Mouse (Mus musculus): ENCODE data around the gene Ddx31. TPM values are rescaled to one million over a fixed set of nuclear protein-coding genes. Genes with fewer than 3 reads are reported as not detected.

Ddx31 gene
- polyA plus RNA-seq, 1 experiment from 2014 or later, result 4.2 TPM

DNA sequence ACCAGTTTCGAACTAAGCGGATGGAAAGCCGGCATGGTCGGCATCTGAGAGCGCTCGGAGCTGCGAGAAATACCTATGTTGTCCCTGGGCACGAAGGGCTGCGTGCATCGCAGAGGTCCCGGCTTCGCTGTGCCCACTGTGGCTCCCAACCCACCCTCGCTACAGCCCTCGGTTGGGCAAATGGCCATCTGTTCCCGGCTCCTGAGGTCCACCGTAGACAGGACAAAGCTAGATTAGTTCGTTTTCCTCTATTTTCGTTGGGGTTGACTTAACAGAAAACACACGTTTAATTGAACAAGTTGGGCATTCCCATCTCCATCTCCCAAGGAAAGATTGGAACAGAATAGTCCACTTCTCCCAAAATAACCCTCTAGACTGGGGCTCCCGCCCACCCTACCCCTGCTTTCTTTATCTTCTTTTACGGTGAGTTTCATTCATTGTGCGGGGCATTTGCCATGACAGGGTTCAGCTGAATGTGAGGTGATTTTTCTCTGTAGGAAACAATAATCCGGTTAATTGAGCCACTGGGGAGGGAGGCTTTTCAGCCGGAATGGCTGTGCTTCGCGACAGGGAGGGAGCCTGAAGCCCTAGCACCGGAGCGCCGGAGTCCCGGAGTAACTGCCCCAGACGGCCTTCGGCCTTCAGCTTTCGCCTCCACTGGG, 72.0 kb downstream of the Ddx31 start:
- WGBS (ENCODE audit: insufficient replicate concordance), result 6% methylated on average over 33 of the region's 33 CpGs
- no peak overlapping the region for H3K9ac ChIP-seq (replicated peaks)
- H3K27ac ChIP-seq (ENCODE audit: low read depth), result no peak overlapping the region

DNA sequence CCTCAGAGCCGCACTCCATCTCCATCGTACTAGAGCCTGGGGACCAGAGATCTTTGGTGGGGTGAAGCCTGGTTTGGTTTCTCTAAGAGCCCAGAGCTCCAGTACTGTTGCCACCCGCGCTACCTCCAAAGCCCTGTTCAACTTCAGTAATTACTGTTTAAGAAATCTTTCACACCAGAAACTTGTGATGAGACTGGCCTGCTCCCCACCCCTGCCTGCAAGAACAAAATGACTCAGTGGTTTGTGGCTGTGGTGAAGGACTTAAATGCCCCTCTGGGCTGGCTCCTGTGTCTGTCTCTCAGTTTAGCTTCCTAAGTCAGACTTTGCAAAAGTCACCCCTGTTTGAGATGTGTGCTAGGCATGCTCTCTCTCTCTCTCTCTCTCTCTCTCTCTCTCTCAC, 72.8 kb downstream of the Ddx31 start:
- no peaks in the 10 kb centered on the region for H3K9me3 ChIP-seq (ENCODE audit: low read length)
- no peak overlapping the region for H3K4me3 ChIP-seq (ENCODE audit: low read depth, low read length)
- H3K4me1 ChIP-seq (ENCODE audit: insufficient read depth), result peaks cover 4% of the 10 kb centered on the region
- peaks cover 100% of the 10 kb centered on the region for H3K27me3 ChIP-seq (ENCODE audit: insufficient read depth, low read length)
- ATAC-seq (no peak), DNase-seq (no peak)
- H3K9ac ChIP-seq (replicated peaks), result no peak overlapping the region
- H3K27ac ChIP-seq (ENCODE audit: low read depth), result no peak overlapping the region
- WGBS (ENCODE audit: insufficient replicate concordance), result 7% methylated on average over 4 of the region's 4 CpGs
- H3K4me2 ChIP-seq (ENCODE audit: low read depth, low read length), result no peak overlapping the region
- H3K36me3 ChIP-seq (replicated peaks; ENCODE audit: insufficient read depth, low read length), result no peaks in the 10 kb centered on the region
- TF ChIP-seq EP300 (IDR thresholded peaks at IDR 0.05; ENCODE audit: low read depth) (no peak), CTCF (IDR thresholded peaks at IDR 0.05; ENCODE audit: low read depth) (no peak)

More for the DNA sequence above, 72.0 kb downstream of the Ddx31 start:
- H3K4me3 ChIP-seq (ENCODE audit: low read depth, low read length), result no peak overlapping the region
- TF ChIP-seq CTCF (IDR thresholded peaks at IDR 0.05; ENCODE audit: low read depth) (no peak), EP300 (IDR thresholded peaks at IDR 0.05; ENCODE audit: low read depth) (no peak)
- H3K27me3 ChIP-seq (ENCODE audit: insufficient read depth, low read length), result peaks cover 95% of the 10 kb centered on the region
- ATAC-seq (no peak), DNase-seq (no peak)
- no peak overlapping the region for H3K4me2 ChIP-seq (ENCODE audit: low read depth, low read length)
- no peaks in the 10 kb centered on the region; the same call in 1 of the 2 replicates for H3K4me1 ChIP-seq (ENCODE audit: insufficient read depth)
- H3K9me3 ChIP-seq (ENCODE audit: low read length), result no peaks in the 10 kb centered on the region
- H3K36me3 ChIP-seq (replicated peaks; ENCODE audit: insufficient read depth, low read length), result no peaks in the 10 kb centered on the region

DNA sequence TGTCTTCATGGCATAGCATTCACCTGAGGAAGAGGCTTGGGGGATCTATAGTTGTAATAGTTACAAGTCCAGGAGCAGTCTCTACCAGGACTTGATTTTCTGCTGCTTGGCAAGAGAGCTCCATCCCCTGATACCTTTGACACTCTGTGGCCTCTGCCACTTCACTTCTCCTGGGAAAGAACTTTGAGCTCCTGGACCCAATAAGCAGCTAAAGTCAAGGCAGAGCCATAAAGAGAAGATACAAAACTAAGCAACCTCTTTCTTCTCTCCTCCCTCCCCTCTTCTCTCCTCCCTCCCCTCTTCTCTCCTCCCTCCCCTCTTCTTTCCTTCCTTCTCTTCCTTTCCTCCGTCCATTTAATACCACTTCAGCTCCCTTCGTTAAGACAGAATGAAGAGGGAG, 73.9 kb downstream of the Ddx31 start:
- Histone ChIP-seq H3K36me3 (replicated peaks; ENCODE audit: insufficient read depth, low read length) (no peaks in the 10 kb centered on the region), H3K27me3 (ENCODE audit: insufficient read depth, low read length) (peaks cover 100% of the 10 kb centered on the region), H3K27ac (ENCODE audit: low read depth) (no peak overlapping the region), H3K4me2 (ENCODE audit: low read depth, low read length) (no peak overlapping the region), H3K4me1 (ENCODE audit: insufficient read depth) (peaks cover 4% of the 10 kb centered on the region), H3K9ac (replicated peaks) (no peak overlapping the region), H3K9me3 (ENCODE audit: low read length) (no peaks in the 10 kb centered on the region), H3K4me3 (ENCODE audit: low read depth, low read length) (no peak overlapping the region)
- WGBS (ENCODE audit: insufficient replicate concordance), result 0% methylated on average over 2 of the region's 2 CpGs
- DNase-seq, result no peak
- ATAC-seq, result no peak
- TF ChIP-seq CTCF (IDR thresholded peaks at IDR 0.05; ENCODE audit: low read depth) (no peak), EP300 (IDR thresholded peaks at IDR 0.05; ENCODE audit: low read depth) (no peak)

DNA sequence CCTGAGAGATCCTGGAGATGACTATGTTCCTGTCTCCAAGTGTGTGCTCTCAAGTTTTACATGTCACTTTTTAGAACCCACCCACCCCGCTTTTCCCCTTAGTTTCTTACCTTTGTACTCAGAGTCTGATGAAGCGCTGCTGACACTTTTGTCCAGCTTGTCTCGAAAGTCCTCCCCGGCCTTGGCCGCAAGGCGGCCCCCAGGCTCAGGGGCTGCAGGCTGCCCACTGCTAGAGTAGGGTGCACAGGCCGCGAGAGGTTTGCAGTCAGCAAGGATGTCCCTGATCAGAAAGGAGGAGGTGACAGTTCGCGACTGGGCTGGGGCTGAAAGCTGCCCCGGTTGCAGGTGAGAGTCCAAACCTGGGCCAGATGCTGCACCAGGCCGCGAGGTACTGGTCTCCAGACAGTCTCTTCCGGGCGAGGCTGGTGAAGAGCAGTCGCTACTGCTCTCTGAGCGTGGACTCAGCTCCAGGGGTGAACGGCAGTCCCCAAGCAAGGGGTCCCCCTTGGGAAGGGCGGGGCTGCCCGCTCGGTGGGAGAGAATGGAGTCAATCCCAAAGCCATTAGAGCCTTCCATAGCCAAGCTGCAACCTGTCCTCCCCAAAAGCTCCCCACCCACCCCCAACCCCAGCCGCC, 75.0 kb downstream of the Ddx31 start:
- no peak for DNase-seq
- TF ChIP-seq EP300 (IDR thresholded peaks at IDR 0.05; ENCODE audit: low read depth) (no peak), CTCF (IDR thresholded peaks at IDR 0.05; ENCODE audit: low read depth) (no peak)
- Histone ChIP-seq H3K9me3 (ENCODE audit: low read length) (no peaks in the 10 kb centered on the region), H3K4me1 (ENCODE audit: insufficient read depth) (peaks cover 4% of the 10 kb centered on the region), H3K36me3 (replicated peaks; ENCODE audit: insufficient read depth, low read length) (no peaks in the 10 kb centered on the region), H3K9ac (replicated peaks) (no peak overlapping the region), H3K27ac (ENCODE audit: low read depth) (no peak overlapping the region), H3K4me2 (ENCODE audit: low read depth, low read length) (no peak overlapping the region), H3K27me3 (ENCODE audit: insufficient read depth, low read length) (peaks cover 95% of the 10 kb centered on the region), H3K4me3 (ENCODE audit: low read depth, low read length) (no peak overlapping the region)
- 11% methylated on average over 22 of the region's 22 CpGs for WGBS (ENCODE audit: insufficient replicate concordance)
- ATAC-seq, result no peak

DNA sequence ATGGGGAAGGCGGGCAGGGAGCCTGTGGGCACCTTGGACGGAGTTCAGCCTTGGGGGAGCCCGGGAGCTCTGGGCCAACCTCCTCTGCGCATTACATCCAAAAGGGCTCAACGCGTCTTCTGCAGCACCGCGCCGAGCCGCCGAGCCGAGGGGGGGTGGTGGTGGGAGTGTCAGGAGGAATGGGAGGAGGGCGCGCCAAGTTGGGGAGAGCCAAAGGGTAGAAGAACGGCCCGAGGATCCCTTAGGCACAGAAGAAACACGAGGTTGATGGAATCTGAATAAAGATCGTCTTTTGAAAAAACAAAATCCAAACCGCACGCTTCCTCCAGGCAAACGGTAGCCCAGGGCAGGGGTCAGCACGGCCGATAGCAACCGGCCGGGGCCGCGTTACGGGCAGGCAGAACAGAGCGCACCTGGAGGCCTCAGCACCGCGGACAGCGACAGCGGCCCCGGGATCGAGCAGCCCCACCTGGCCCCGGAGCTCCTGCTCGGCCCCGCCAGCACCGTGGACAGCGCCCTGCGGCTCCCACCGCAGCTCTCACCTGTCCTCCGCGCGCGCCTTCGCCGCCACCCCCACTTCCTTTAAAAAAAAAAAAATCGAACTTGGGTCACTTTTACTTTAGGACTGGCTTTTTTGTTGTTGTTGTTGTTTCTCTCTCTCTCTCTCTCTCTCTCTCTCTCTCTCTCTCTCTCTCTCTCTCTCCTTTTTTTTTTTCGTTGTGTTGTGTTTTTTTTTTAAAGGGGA, 75.7 kb downstream of the Ddx31 start:
- 3% methylated on average over 47 of the region's 50 CpGs for WGBS (ENCODE audit: insufficient replicate concordance)
- Histone ChIP-seq H3K9me3 (ENCODE audit: low read length) (no peaks in the 10 kb centered on the region), H3K4me3 (ENCODE audit: low read depth, low read length) (no peak overlapping the region), H3K36me3 (replicated peaks; ENCODE audit: insufficient read depth, low read length) (no peaks in the 10 kb centered on the region), H3K4me1 (ENCODE audit: insufficient read depth) (peaks cover 4% of the 10 kb centered on the region), H3K9ac (replicated peaks) (no peak overlapping the region), H3K27me3 (ENCODE audit: insufficient read depth, low read length) (peaks cover 92% of the 10 kb centered on the region), H3K4me2 (ENCODE audit: low read depth, low read length) (no peak overlapping the region), H3K27ac (ENCODE audit: low read depth) (no peak overlapping the region)
- ATAC-seq (peak; percentile 85), DNase-seq (peak; percentile 85)
- no peak for TF ChIP-seq CTCF (IDR thresholded peaks at IDR 0.05; ENCODE audit: low read depth)
- TF ChIP-seq EP300 (IDR thresholded peaks at IDR 0.05; ENCODE audit: low read depth), result no peak

GRCm38 (mm10) chr2:28916513-28916865, 76.3 kb downstream of the Ddx31 start, which contains the start of gene Barhl1:
Gene Barhl1 (minus strand): TSS chr2:28916668.
- Histone ChIP-seq H3K4me3 (ENCODE audit: low read depth, low read length) (peak within 1 kb of the TSS; percentile 29; the same call in 1 of the 2 replicates), H3K27me3 (ENCODE audit: insufficient read depth, low read length) (peaks cover 87% of the 10 kb centered on the region), H3K27ac (ENCODE audit: low read depth) (no peak within 1 kb of the TSS), H3K9ac (replicated peaks) (no peak within 1 kb of the TSS), H3K4me1 (ENCODE audit: insufficient read depth) (peaks cover 4% of the 10 kb centered on the region), H3K36me3 (replicated peaks; ENCODE audit: insufficient read depth, low read length) (no peaks in the 10 kb centered on the region), H3K9me3 (ENCODE audit: low read length) (no peaks in the 10 kb centered on the region), H3K4me2 (ENCODE audit: low read depth, low read length) (no peak within 1 kb of the TSS)
- no peak for DNase-seq
- 5% methylated on average over 18 of the region's 18 CpGs for WGBS (ENCODE audit: insufficient replicate concordance)
- TF ChIP-seq EP300 (IDR thresholded peaks at IDR 0.05; ENCODE audit: low read depth), result no peak
- TF ChIP-seq CTCF (IDR thresholded peaks at IDR 0.05; ENCODE audit: low read depth), result no peak
- no peak for ATAC-seq
